Mouse (Mus musculus): ENCODE measurements around the gene Twnk. TPM values are rescaled to one million over a fixed set of nuclear protein-coding genes. Genes with fewer than 3 reads are reported as not detected.

Twnk gene
- polyA plus RNA-seq, 1 experiment from 2014 or later = 13.2 TPM

GRCm38 (mm10) chr19:45003740-45004516 lies 1.5 kb upstream of the Twnk start:
- peaks cover 55% of the 10 kb centered on the region for H3K36me3 ChIP-seq
- WGBS (ENCODE audit: insufficient replicate concordance) = 83% methylated on average over 7 of the region's 7 CpGs

DNA sequence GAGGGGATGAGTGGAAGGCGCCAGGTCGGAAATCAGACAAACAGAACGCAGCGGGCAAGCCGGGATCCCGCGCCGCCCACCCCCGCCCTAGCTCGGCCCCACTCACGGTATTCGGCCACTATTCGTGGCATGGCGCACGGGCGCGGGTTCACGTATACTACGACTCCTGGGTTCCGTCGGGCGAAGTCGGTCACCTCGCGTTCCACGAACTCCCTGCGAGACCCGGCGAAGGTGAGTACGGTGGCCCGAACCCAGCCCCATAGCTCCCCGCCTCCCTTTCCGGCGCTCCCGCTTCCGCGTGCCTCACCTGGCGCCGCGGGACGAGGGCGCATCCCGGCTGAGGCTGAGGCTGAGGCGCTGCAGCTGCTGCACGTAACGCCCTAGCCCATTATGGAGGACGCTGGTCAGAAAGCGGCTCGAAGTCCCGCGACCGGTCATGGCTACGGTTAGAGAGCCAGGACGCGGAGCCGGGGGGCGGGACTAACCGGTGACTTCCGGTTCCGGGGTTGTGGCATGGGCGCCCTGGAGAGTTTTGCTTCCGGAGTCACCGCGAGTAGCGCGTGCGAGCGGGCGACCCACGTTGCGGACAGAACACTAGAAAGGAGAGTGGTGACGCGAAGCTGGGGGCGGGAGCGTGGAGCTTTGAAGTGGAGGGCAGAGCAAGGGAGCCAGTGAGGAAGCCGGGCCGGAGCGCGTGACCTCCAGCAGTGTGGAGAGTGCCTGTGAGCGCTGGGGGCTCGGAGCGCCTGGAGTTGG lies 672 bp downstream of the Twnk start, which contains the start of gene Mrpl43:
Gene Mrpl43, minus strand, starts transcription at position 486 of the 756 bp plus-strand sequence.
- H3K9me3 ChIP-seq (replicated peaks) = no peaks in the 10 kb centered on the region
- peaks cover 43% of the 10 kb centered on the region for H3K4me1 ChIP-seq (replicated peaks)
- no peaks in the 10 kb centered on the region for H3K27me3 ChIP-seq
- peak within 1 kb of the TSS; percentile 85 for H3K9ac ChIP-seq
- peak within 1 kb of the TSS; percentile 92 for H3K4me2 ChIP-seq
- H3K4me3 ChIP-seq (replicated peaks) = peak within 1 kb of the TSS; percentile 96
- WGBS (ENCODE audit: insufficient replicate concordance) = under 1% methylated on average over 82 of the region's 82 CpGs
- peak; percentile 87 for ATAC-seq (ENCODE audit: low read depth)
- DNase-seq = peak; percentile 90
- peaks cover 66% of the 10 kb centered on the region for H3K36me3 ChIP-seq
- peak within 1 kb of the TSS; percentile 68 for H3K27ac ChIP-seq

More at GRCm38 (mm10) chr19:45003740-45004516, 1.5 kb upstream of the Twnk start:
- Histone ChIP-seq H3K4me2 (no peak overlapping the region), H3K4me1 (replicated peaks) (peaks cover 40% of the 10 kb centered on the region), H3K9ac (no peak overlapping the region), H3K4me3 (replicated peaks) (no peak overlapping the region), H3K27ac (no peak overlapping the region), H3K9me3 (replicated peaks) (no peaks in the 10 kb centered on the region), H3K27me3 (no peaks in the 10 kb centered on the region)
- DNase-seq (no peak), ATAC-seq (ENCODE audit: low read depth) (no peak)

GRCm38 (mm10) chr19:45007021-45007420 lies 1.6 kb downstream of the Twnk start:
- H3K4me1 ChIP-seq (replicated peaks) = peaks cover 43% of the 10 kb centered on the region
- H3K4me3 ChIP-seq (replicated peaks) = peak overlapping the region; percentile 96
- H3K9me3 ChIP-seq (replicated peaks) = no peaks in the 10 kb centered on the region
- WGBS (ENCODE audit: insufficient replicate concordance) = 24% methylated on average over 17 of the region's 17 CpGs
- DNase-seq (no peak), ATAC-seq (ENCODE audit: low read depth) (no peak)
- peak overlapping the region; percentile 85 for H3K9ac ChIP-seq
- peaks cover 68% of the 10 kb centered on the region for H3K36me3 ChIP-seq
- no peaks in the 10 kb centered on the region for H3K27me3 ChIP-seq
- H3K27ac ChIP-seq = peak overlapping the region; percentile 68
- H3K4me2 ChIP-seq = peak overlapping the region; percentile 92

DNA sequence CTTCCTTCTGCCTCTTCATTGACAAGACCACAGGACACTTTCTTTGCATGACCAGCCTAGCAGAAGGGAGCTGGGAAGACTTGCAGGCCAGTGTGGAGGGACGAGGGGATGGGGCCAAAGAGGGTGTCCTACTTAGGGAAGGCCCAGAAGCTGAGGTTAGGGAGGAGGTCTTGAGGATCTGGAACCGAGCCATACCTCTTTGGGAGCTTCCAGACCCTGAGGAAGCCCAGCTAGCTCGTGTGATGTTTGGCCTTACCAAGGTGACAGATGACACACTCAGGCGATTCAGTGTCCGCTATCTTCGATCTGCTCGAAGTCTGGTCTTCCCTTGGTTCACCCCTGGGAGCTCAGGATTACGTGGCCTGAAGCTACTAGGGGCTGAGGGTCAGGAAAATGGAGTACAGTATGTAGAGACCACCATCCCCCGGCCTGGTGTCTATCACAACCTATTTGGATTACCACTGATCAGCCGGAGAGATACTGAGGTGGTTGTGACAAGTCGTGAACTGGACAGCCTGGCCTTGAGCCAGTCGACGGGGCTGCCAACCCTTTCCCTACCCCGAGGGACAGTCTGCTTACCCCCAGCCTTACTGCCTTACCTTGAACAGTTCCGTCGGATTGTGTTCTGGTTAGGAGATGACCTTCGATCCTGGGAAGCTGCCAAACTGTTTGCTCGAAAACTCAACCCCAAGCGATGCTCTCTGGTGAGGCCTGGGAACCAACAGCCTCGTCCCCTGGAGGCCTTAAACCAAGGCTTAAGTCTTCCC lies 2.1 kb downstream of the Twnk start:
- Histone ChIP-seq H3K36me3 (peaks cover 73% of the 10 kb centered on the region), H3K9ac (peak overlapping the region; percentile 85), H3K27me3 (no peaks in the 10 kb centered on the region), H3K4me3 (replicated peaks) (peak overlapping the region; percentile 96), H3K9me3 (replicated peaks) (no peaks in the 10 kb centered on the region), H3K4me2 (peak overlapping the region; percentile 92), H3K4me1 (replicated peaks) (peaks cover 43% of the 10 kb centered on the region), H3K27ac (peak overlapping the region; percentile 68)
- no peak for ATAC-seq (ENCODE audit: low read depth)
- no peak for DNase-seq
- WGBS (ENCODE audit: insufficient replicate concordance) = 75% methylated on average over 20 of the region's 20 CpGs

- no peak overlapping the region for H3K27ac ChIP-seq
- no peak for ATAC-seq (ENCODE audit: low read depth)
- peaks cover 52% of the 10 kb centered on the region for H3K4me1 ChIP-seq (replicated peaks)
- H3K36me3 ChIP-seq = peaks cover 49% of the 10 kb centered on the region
- DNase-seq = no peak
- 76% methylated on average over 4 of the region's 4 CpGs for WGBS (ENCODE audit: insufficient replicate concordance)
- H3K9me3 ChIP-seq (replicated peaks) = no peaks in the 10 kb centered on the region
- H3K4me3 ChIP-seq (replicated peaks) = no peak overlapping the region
- no peak overlapping the region for H3K9ac ChIP-seq
- no peak overlapping the region for H3K4me2 ChIP-seq
- H3K27me3 ChIP-seq = no peaks in the 10 kb centered on the region
Measured at GRCm38 (mm10) chr19:45010646-45011045, 5.2 kb downstream of the Twnk start.

DNA sequence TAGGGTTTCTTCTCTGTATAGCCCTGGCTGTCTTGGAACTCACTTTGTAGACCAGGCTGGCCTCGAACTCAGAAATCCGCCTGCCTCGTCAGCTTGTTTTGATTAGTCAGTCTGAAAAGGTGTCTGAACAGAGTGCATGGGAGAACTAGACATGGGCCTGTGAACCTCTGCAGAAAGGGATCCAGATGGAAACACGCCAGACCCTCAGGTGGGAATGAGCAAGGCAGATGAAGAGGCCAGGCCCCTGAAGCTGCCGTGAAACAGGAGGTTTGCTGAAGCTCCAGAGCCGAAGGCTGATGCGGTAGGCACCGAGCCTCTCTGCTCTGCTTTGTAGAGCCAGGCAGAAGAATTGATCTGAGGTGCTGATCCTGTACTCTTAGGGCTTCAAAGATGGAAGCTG lies 6.8 kb downstream of the Twnk start:
- 86% methylated on average over 8 of the region's 8 CpGs for WGBS (ENCODE audit: insufficient replicate concordance)
- H3K27ac ChIP-seq = no peak overlapping the region
- no peak overlapping the region for H3K9ac ChIP-seq

GRCm38 (mm10) chr19:45012636-45013035 lies 7.2 kb downstream of the Twnk start:
- H3K9ac ChIP-seq = no peak overlapping the region
- WGBS (ENCODE audit: insufficient replicate concordance) = 54% methylated on average over 6 of the region's 6 CpGs
- H3K4me3 ChIP-seq (replicated peaks) = no peak overlapping the region
- H3K4me1 ChIP-seq (replicated peaks) = peaks cover 58% of the 10 kb centered on the region
- ATAC-seq (ENCODE audit: low read depth) (no peak), DNase-seq (no peak)
- 0 out of 2 replicates have a peak, but pooled peaks cover 9% of the 10 kb centered on the region for H3K27me3 ChIP-seq
- no peak overlapping the region for H3K27ac ChIP-seq
- no peak overlapping the region for H3K4me2 ChIP-seq
- H3K36me3 ChIP-seq = peaks cover 46% of the 10 kb centered on the region
- H3K9me3 ChIP-seq (replicated peaks) = no peaks in the 10 kb centered on the region

More for the DNA sequence above, 6.8 kb downstream of the Twnk start:
- Histone ChIP-seq H3K27me3 (0 out of 2 replicates have a peak, but pooled peaks cover 9% of the 10 kb centered on the region), H3K36me3 (peaks cover 49% of the 10 kb centered on the region), H3K4me3 (replicated peaks) (no peak overlapping the region), H3K4me1 (replicated peaks) (peaks cover 60% of the 10 kb centered on the region), H3K9me3 (replicated peaks) (no peaks in the 10 kb centered on the region), H3K4me2 (no peak overlapping the region)
- DNase-seq (no peak), ATAC-seq (ENCODE audit: low read depth) (no peak)

DNA sequence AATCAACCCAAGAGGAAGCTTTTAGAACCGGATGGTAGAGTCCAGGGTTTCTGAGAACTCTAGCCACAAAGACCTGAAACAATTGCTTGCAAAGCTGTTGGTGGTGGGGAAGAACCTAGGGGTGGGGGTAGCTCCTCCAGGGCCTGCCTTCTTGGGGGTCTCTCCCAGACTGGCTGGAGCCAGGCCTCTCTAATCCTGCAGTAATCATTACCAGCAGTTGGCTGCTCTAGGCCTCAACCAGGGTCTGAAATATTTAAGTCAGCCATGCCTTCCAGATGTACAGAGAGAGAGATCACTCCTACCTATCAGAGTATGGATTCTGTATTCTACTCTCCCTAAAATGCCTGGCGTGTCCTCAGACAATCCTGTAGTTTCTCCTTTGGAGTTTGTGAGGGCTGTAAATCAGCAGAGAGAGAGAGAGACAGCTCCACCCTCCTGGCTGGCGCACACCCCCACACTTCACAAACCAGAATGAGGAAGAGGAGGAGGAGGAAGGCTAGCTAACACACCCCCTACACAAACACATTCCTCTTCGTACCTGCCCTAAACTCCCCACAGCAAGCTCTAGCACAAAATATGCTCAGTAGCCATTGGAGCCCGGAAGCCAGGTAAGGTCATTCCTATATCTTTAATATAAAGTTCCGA lies 8.2 kb downstream of the Twnk start:
- WGBS (ENCODE audit: insufficient replicate concordance) = 44% methylated on average over 6 of the region's 6 CpGs
- ATAC-seq (ENCODE audit: low read depth) (no peak), DNase-seq (no peak)
- Histone ChIP-seq H3K27ac (peak overlapping the region; percentile 82), H3K4me2 (peak overlapping the region; percentile 93; the same call in 1 of the 2 replicates), H3K9me3 (replicated peaks) (no peaks in the 10 kb centered on the region), H3K4me1 (replicated peaks) (peaks cover 57% of the 10 kb centered on the region), H3K36me3 (peaks cover 35% of the 10 kb centered on the region), H3K27me3 (peaks cover 12% of the 10 kb centered on the region; the same call in 1 of the 2 replicates), H3K4me3 (replicated peaks) (no peak overlapping the region), H3K9ac (no peak overlapping the region)

GRCm38 (mm10) chr19:45014335-45014971 lies 9.0 kb downstream of the Twnk start, which contains the start of gene Lzts2:
TSS of gene Lzts2 (plus strand) at chr19:45014414.
- WGBS (ENCODE audit: insufficient replicate concordance) = 8% methylated on average over 10 of the region's 10 CpGs
- H3K36me3 ChIP-seq = peaks cover 29% of the 10 kb centered on the region

DNA sequence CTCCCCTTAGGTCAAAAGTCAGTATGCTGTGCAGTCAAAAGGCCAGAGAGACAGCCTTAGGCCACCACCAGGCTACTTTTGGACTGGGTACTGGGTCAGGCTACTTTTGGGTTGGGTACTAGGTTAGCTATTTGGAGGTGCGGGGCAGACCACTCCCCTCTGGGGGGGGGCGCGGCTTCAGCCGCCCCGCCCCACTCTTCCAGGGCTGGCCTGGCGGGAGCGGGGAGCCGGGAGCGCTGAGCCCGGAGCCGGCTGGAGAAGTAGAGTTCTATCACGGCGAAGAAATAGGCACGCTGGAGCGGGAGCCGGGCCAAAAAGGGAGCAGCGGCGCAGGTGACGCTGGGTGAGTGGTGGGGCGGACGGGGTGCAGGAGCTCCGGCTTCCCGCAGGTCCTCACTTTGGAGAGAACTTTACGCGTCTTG lies 9.5 kb downstream of the Twnk start:
- H3K27me3 ChIP-seq = peaks cover 12% of the 10 kb centered on the region; the same call in 1 of the 2 replicates
- peak overlapping the region; percentile 82 for H3K27ac ChIP-seq
- peak overlapping the region; percentile 66 for H3K4me3 ChIP-seq (replicated peaks)
- H3K36me3 ChIP-seq = peaks cover 25% of the 10 kb centered on the region
- DNase-seq = no peak
- peak overlapping the region; percentile 93 for H3K4me2 ChIP-seq
- peak overlapping the region; percentile 71 for H3K9ac ChIP-seq
- peak; percentile 39 for ATAC-seq (ENCODE audit: low read depth)
- no peaks in the 10 kb centered on the region for H3K9me3 ChIP-seq (replicated peaks)
- WGBS (ENCODE audit: insufficient replicate concordance) = under 1% methylated on average over 25 of the region's 25 CpGs
- peaks cover 65% of the 10 kb centered on the region for H3K4me1 ChIP-seq (replicated peaks)

More at GRCm38 (mm10) chr19:45014335-45014971, 9.0 kb downstream of the Twnk start, which contains the start of gene Lzts2:
- Histone ChIP-seq H3K4me2 (peak within 1 kb of the TSS; percentile 93), H3K4me3 (replicated peaks) (peak within 1 kb of the TSS; percentile 66), H3K9me3 (replicated peaks) (no peaks in the 10 kb centered on the region), H3K9ac (peak within 1 kb of the TSS; percentile 71), H3K27me3 (peaks cover 12% of the 10 kb centered on the region; the same call in 1 of the 2 replicates), H3K4me1 (replicated peaks) (peaks cover 61% of the 10 kb centered on the region), H3K27ac (peak within 1 kb of the TSS; percentile 82)
- peak; percentile 12 for ATAC-seq (ENCODE audit: low read depth)
- no peak for DNase-seq
